Mouse (Mus musculus): ENCODE results near the gene Hnrnph2.

- no peak for TF ChIP-seq CTCF (IDR thresholded peaks at IDR 0.05; ENCODE audit: control insufficient read depth, insufficient read depth, insufficient read length)
- no peak for TF ChIP-seq MYOG (IDR thresholded peaks at IDR 0.05; ENCODE audit: control insufficient read depth, extremely low read depth, insufficient read length)
These were observed 12.0 kb upstream of the Hnrnph2 start for GRCm38 (mm10) chrX:134588997-134589396.

Data from C2C12 (cell line).